Mouse (Mus musculus) ES-E14 (cell line): ENCODE results near the gene Etv1. TPM values are rescaled to one million over a fixed set of nuclear protein-coding genes. Genes with fewer than 3 reads are reported as not detected.

ENCODE experiments used
- DNase-seq: peaks from one replicate; pipeline ENCODE4 v3.0.0-alpha.2; 2013; ENCODE audit warnings: low read depth, low spot score
- H3K27ac ChIP-seq: 2 replicates; pipeline ENCODE4 v1.5.1; 2012; ENCODE audit warnings: low read depth, mild to moderate bottlenecking, low read length, moderate library complexity, mixed read lengths; ENCODE audit not compliant: poor library complexity, insufficient read depth, severe bottlenecking
- H3K36me3 ChIP-seq: 2 replicates; pipeline ENCODE4 v1.6.1; 2012; ENCODE audit warnings: mild to moderate bottlenecking, low read length, moderate library complexity, mixed read lengths; ENCODE audit not compliant: control insufficient read depth, poor library complexity, insufficient read depth, severe bottlenecking
- H3K4me1 ChIP-seq, 2 experiments: fragments of 150-350 bp in 1 of 2; sonication (generic) in 1 of 2; 2 replicates each; pipeline ENCODE4 v1.6.1; 2012; ENCODE audit warnings: low read length in 2 of 2, mild to moderate bottlenecking in 1 of 2, mixed read lengths in 1 of 2; ENCODE audit not compliant: control insufficient read depth in 2 of 2, insufficient read depth in 2 of 2, poor library complexity in 1 of 2
- H3K4me3 ChIP-seq, 2 experiments: fragments of 150-350 bp in 1 of 2; sonication (generic) in 1 of 2; 2 replicates each; pipeline ENCODE4 v1.5.1; 2012; ENCODE audit warnings: low read length in 2 of 2, low read depth in 1 of 2, mild to moderate bottlenecking in 1 of 2, mixed read lengths in 1 of 2; ENCODE audit not compliant: insufficient read depth in 1 of 2, poor library complexity in 1 of 2, severe bottlenecking in 1 of 2
- H3K9ac ChIP-seq: 2 replicates; pipeline ENCODE4 v1.6.1; 2012; ENCODE audit warnings: low read depth, mild to moderate bottlenecking, low read length, mixed read lengths; ENCODE audit not compliant: poor library complexity, insufficient read depth, severe bottlenecking
- H3K9me3 ChIP-seq: fragments of 150-350 bp; sonication (generic); 2 replicates; pipeline ENCODE4 v1.6.1; 2012; ENCODE audit warnings: low read depth, mild to moderate bottlenecking, low read length; ENCODE audit not compliant: control insufficient read depth, insufficient read depth
- CHD2 ChIP-seq: IDR thresholded peaks from 2 replicates; pipeline ENCODE4 v1.6.1; 2014; ENCODE audit warnings: mild to moderate bottlenecking, low read depth, low read length, inconsistent platforms
- HCFC1 ChIP-seq: IDR thresholded peaks from 2 replicates; pipeline ENCODE4 v1.6.1; 2012; ENCODE audit warnings: low read length, inconsistent platforms, borderline replicate concordance; ENCODE audit not compliant: insufficient read depth
- MAFK ChIP-seq: IDR thresholded peaks from 2 replicates; pipeline ENCODE4 v1.6.1; 2014; ENCODE audit warnings: mild to moderate bottlenecking, low read depth, low read length, inconsistent platforms; ENCODE audit not compliant: insufficient read depth
- ZC3H11A ChIP-seq: IDR thresholded peaks from 2 replicates; pipeline ENCODE4 v1.6.1; 2012; ENCODE audit warnings: low read depth, mild to moderate bottlenecking, inconsistent platforms, low read length, borderline replicate concordance
- ZNF384 ChIP-seq: IDR thresholded peaks from 2 replicates; pipeline ENCODE4 v1.6.1; 2012; ENCODE audit warnings: low read depth, low read length, inconsistent platforms
- in situ Hi-C, 2 experiments: fragments of 600-800 bp; cut with MboI; formaldehyde crosslinking; loops; one replicate each; pipeline ENCODE4 v1.15.1; 2025; ENCODE audit warnings: low sequenced_read_pairs in 2 of 2, inconsistent platforms in 1 of 2; ENCODE audit not compliant: unreplicated experiment in 2 of 2
- total RNA-seq: library from RNA; depleted of rRNA; stranded (reverse); fragments of 300-350 nt; gene quantifications from 2 replicates; pipeline ENCODE4 v1.2.3, GENCODE M21; 2012

Gene Etv1
- total RNA-seq, 1 experiment: 21.3 TPM

GRCm38 (mm10) chr12:38807031-38807430 is 27.9 kb downstream of the Etv1 start:
- Histone ChIP-seq H3K9me3 (no peaks in the 10 kb centered on the region), H3K27ac (no peak overlapping the region), H3K4me3 (no peak overlapping the region), H3K9ac (no peak overlapping the region), H3K36me3 (no peaks in the 10 kb centered on the region), H3K4me1 (peaks cover 2 to 3% of the 10 kb centered on the region in 2 experiments; a peak in 1 of 4 replicates)
- TF ChIP-seq ZNF384 (no peak), CHD2 (no peak), MAFK (no peak), ZC3H11A (no peak), HCFC1 (no peak)
- in situ Hi-C loops: no loop called here
- no peak for DNase-seq

GRCm38 (mm10) chr12:38812392-38812791 is 33.2 kb downstream of the Etv1 start:
- no peak for DNase-seq
- Histone ChIP-seq H3K27ac (no peak overlapping the region), H3K9me3 (no peaks in the 10 kb centered on the region), H3K4me1 (peaks cover 0 to under 1% of the 10 kb centered on the region in 2 experiments; a peak in 1 of 4 replicates), H3K9ac (no peak overlapping the region), H3K4me3 (no peak overlapping the region), H3K36me3 (no peaks in the 10 kb centered on the region)
- TF ChIP-seq ZC3H11A (no peak), MAFK (no peak), ZNF384 (no peak), CHD2 (no peak), HCFC1 (no peak)
- in situ Hi-C loops: no loop called here

GRCm38 (mm10) chr12:38814010-38814786 is 35.0 kb downstream of the Etv1 start:
- no peak overlapping the region for H3K9ac ChIP-seq
- H3K9me3 ChIP-seq: no peaks in the 10 kb centered on the region
- no peak for DNase-seq
- TF ChIP-seq MAFK (no peak), HCFC1 (no peak), ZC3H11A (no peak), ZNF384 (no peak), CHD2 (no peak)
- H3K27ac ChIP-seq: no peak overlapping the region
- H3K4me3 ChIP-seq: no peak overlapping the region
- in situ Hi-C loops: no loop called here
- no peaks in the 10 kb centered on the region for H3K4me1 ChIP-seq
- H3K36me3 ChIP-seq: no peaks in the 10 kb centered on the region

DNA sequence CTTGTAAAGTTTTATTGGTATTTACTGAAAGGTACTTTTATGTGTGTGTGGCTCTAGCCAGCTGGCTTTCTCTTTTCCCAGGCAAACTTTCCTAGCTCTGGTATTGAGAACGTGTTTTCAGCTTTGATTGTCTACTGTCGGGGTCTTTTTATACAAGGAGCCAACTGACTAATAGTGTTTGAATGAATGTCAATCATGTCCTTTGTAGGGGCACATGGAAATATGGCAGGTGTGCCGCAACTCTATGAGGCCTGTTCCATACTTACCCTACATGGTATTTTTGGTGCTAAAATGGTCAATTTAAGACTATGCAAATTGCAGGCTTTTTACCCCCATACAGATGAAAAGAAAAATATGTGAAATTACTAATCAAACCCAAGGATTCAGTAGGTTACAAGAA is 37.1 kb downstream of the Etv1 start:
- Histone ChIP-seq H3K4me3 (no peak overlapping the region), H3K36me3 (no peaks in the 10 kb centered on the region), H3K9me3 (no peaks in the 10 kb centered on the region), H3K27ac (no peak overlapping the region), H3K4me1 (no peaks in the 10 kb centered on the region), H3K9ac (no peak overlapping the region)
- no peak for DNase-seq
- in situ Hi-C loops: no loop called here
- TF ChIP-seq ZNF384 (no peak), HCFC1 (no peak), CHD2 (no peak), MAFK (no peak), ZC3H11A (no peak)

DNA sequence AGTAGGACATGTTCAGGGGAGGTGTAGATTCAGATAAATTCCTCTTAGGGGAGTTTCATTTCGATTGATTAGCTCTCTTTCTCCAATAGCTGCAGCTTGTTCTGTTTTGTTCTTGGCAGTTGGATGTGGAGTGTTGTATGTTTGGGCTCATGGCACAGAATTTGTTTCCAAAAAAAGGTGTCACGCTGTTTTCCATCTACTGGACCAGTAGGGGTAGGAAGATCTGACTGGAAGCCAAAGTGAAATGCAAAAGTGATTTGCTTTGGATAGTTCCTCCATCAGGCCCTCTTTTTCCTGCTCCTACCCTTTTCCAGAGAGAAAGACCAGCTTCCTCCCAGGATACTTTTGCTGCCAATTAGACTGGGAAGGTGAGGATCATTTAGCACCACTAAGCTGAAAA is 39.1 kb downstream of the Etv1 start:
- H3K36me3 ChIP-seq: no peaks in the 10 kb centered on the region
- TF ChIP-seq HCFC1 (no peak), CHD2 (no peak), MAFK (no peak), ZC3H11A (no peak), ZNF384 (no peak)
- no peak overlapping the region for H3K27ac ChIP-seq
- H3K9ac ChIP-seq: no peak overlapping the region
- no peak overlapping the region for H3K4me3 ChIP-seq
- no peak for DNase-seq
- no peaks in the 10 kb centered on the region for H3K9me3 ChIP-seq
- H3K4me1 ChIP-seq: no peaks in the 10 kb centered on the region
- in situ Hi-C loops: no loop called here
